Mouse (Mus musculus) heart, embryonic 10.5 days (tissue): ENCODE results near the gene Tmem44. TPM values are rescaled to one million over a fixed set of nuclear protein-coding genes. Genes with fewer than 3 reads are reported as not detected.

Experiments used
- DNase-seq: peaks from one replicate; pipeline ENCODE4 v3.0.0-alpha.2; 2017; ENCODE audit warnings: low spot score
- H3K27ac ChIP-seq: fragments of 300-500 bp; sonication (generic); 2 replicates; pipeline ENCODE4 v1.5.1; 2016; ENCODE audit warnings: mild to moderate bottlenecking
- H3K27me3 ChIP-seq: fragments of 300-500 bp; sonication (generic); 2 replicates; pipeline ENCODE4 v1.6.1; 2016; ENCODE audit warnings: mild to moderate bottlenecking; ENCODE audit not compliant: poor library complexity, insufficient read depth, severe bottlenecking
- H3K36me3 ChIP-seq: fragments of 300-500 bp; sonication (generic); 2 replicates; pipeline ENCODE4 v1.6.1; 2016; ENCODE audit warnings: mild to moderate bottlenecking, moderate library complexity
- H3K4me1 ChIP-seq: fragments of 300-500 bp; sonication (generic); 2 replicates; pipeline ENCODE4 v1.6.1; 2016; ENCODE audit warnings: mild to moderate bottlenecking
- H3K4me3 ChIP-seq: fragments of 300-500 bp; sonication (generic); 2 replicates; pipeline ENCODE4 v1.5.1; 2016; ENCODE audit warnings: mild to moderate bottlenecking, moderate library complexity
- H3K9me3 ChIP-seq: fragments of 300-500 bp; sonication (generic); 2 replicates; pipeline ENCODE4 v1.6.1; 2016; ENCODE audit warnings: mild to moderate bottlenecking, moderate library complexity
- WGBS: fragments of 180-500 bp; shearing (Covaris S2); methylation state at CpG from one replicate; pipeline ENCODE4 v1.1.7; 2016; 5-methylcytosine and 5-hydroxymethylcytosine counted together
- polyA plus RNA-seq: library from polyadenylated mRNA; unstranded; fragments of >200 nt; fragmentation: Nextera tagmentation; extraction: Ambion mirVana; gene quantifications from 2 replicates; pipeline ENCODE4 v1.2.1, GENCODE M21; 2016

The Tmem44 gene
- polyA plus RNA-seq, 1 experiment from 2014 or later, result 16.1 TPM

DNA sequence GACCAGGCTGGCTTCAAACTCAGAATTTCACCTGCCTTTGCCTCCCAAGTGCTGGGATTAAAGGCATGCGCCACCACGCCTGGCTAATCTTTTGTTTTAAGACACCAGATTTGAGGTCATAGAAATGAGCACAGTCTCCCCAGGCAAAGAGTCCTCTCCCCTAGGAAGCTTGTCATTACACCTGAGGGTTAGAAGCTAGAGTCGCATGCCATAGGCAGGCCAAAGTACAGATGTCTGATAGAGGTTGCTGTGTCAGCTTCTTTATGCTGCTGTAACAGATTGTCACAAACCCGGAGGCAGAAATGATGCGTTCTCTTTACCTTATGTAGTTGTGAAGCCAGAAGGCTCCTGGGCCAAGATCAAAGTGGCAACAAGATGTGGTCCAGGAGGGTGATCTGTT is 53.3 kb downstream of the Tmem44 start:
- 88% methylated on average over 5 of the region's 5 CpGs for WGBS
- Histone ChIP-seq H3K9me3 (no peaks in the 10 kb centered on the region), H3K27ac (no peak overlapping the region), H3K4me1 (peaks cover 22% of the 10 kb centered on the region), H3K4me3 (no peak overlapping the region), H3K36me3 (no peaks in the 10 kb centered on the region), H3K27me3 (peaks cover 6% of the 10 kb centered on the region; the same call in 1 of the 2 replicates)
- DNase-seq, result no peak

DNA sequence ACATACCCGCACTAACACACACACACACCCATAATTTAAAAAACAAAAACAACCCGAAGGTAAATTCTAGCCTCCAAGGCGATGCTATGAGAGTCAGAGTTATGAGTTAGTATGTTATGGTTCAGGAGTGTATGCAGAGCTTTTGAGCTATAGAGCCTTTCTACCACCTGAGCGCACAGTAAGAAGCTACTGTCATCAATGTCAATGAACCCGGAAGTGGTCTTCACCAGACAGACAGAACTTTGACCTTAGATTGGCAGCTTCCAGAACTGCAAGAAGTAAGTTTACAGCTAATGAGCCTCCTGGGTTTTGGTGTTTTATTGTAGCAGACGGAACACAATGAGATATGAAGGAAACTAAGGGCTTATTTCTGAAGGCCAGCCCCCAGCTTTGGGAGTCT is 55.8 kb downstream of the Tmem44 start:
- H3K27me3 ChIP-seq, result peaks cover 6% of the 10 kb centered on the region; the same call in 1 of the 2 replicates
- H3K36me3 ChIP-seq, result no peaks in the 10 kb centered on the region
- no peak overlapping the region for H3K4me3 ChIP-seq
- peaks cover 32% of the 10 kb centered on the region for H3K4me1 ChIP-seq
- no peak overlapping the region for H3K27ac ChIP-seq
- no peaks in the 10 kb centered on the region for H3K9me3 ChIP-seq
- no peak for DNase-seq
- 85% methylated on average over 6 of the region's 6 CpGs for WGBS

DNA sequence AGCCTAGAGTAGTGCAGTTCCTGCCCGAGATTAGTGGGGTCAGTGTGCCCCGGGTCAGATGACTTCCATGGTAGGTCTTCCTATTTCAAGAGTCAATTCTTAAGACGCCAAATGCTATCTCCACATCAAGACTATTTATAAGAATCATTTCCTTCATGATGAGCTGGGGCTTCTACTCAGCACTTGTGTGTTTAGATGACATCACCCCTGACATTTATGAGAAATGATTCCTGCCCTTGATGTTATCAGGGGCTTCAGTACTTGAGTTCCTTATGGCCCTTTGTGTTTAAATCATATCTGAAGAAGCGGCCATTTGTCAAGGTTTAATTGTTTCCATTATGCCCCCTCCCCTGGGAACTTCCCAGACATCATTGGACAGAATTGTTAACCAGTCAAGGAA is 58.9 kb downstream of the Tmem44 start:
- 55% methylated on average over 4 of the region's 4 CpGs for WGBS

DNA sequence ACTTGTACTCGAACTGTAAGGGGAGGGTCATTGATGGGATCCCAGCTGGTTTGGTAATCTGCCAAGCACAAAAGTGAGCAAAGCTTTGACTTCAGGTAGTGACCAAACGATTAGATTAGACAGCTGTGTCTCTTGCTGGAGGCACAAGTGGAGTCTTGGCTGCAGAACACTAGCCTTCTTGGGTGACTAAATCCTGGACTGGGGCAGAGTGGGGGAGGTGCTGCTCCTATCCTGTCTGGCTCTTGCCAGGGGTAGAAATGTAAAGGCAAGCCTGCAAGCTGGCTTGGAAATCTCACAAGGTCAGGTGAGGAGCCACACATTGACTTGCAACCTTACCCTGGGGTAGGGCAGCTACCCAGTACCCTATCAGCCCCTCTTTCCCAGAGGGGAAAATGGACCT is 59.9 kb downstream of the Tmem44 start:
- 64% methylated on average over 2 of the region's 2 CpGs for WGBS
- Histone ChIP-seq H3K36me3 (no peaks in the 10 kb centered on the region), H3K9me3 (no peaks in the 10 kb centered on the region), H3K4me3 (no peak overlapping the region), H3K4me1 (peaks cover 26% of the 10 kb centered on the region), H3K27ac (no peak overlapping the region), H3K27me3 (peaks cover 6% of the 10 kb centered on the region; the same call in 1 of the 2 replicates)
- DNase-seq, result no peak

More for the DNA sequence above, 58.9 kb downstream of the Tmem44 start:
- Histone ChIP-seq H3K36me3 (no peaks in the 10 kb centered on the region), H3K27me3 (peaks cover 6% of the 10 kb centered on the region; the same call in 1 of the 2 replicates), H3K9me3 (no peaks in the 10 kb centered on the region), H3K27ac (no peak overlapping the region), H3K4me1 (peaks cover 26% of the 10 kb centered on the region), H3K4me3 (no peak overlapping the region)
- DNase-seq, result no peak

DNA sequence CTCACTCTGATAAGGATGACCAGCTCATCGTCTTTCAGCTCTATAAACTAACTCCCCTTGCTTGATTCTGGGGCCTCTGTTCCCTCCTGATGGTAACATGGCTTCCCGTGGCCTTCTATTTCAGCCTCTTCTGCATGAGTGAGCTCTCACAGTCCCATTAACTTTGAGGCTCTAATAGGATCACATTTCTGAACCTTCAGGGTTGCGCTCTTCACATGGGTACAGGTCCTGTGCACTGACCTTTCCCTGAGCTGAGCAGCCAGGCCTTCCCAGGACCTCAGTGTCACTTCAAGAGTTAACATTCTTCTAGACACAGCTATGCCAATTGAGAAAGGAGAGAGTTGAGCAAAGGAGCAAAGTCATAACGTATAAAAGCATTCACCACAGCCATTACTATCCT is 60.3 kb downstream of the Tmem44 start:
- no peak overlapping the region for H3K4me3 ChIP-seq
- H3K27me3 ChIP-seq, result peaks cover 6% of the 10 kb centered on the region; the same call in 1 of the 2 replicates
- no peaks in the 10 kb centered on the region for H3K36me3 ChIP-seq
- H3K4me1 ChIP-seq, result peaks cover 26% of the 10 kb centered on the region
- DNase-seq, result no peak
- WGBS, result 66% methylated on average over 4 of the region's 4 CpGs
- H3K27ac ChIP-seq, result no peak overlapping the region
- no peaks in the 10 kb centered on the region for H3K9me3 ChIP-seq

DNA sequence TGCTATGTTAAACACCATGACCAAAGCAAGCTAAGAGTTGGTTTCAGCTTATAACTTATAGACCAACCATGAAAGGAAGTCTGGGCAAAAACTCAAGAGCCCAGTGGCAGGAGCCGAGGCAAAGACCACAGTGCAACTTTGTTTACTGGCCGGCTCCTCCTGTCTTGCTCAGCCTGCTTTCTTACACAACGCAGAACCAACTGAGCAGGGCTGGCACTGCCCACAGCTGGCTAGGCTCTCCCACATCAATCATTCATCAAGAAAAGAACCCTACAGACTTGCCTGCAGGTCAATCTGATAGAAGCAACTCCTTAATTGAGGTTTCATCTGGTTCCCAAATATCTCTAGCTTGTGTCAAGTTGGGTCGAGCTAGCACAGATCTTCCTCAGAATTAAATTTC is 61.0 kb downstream of the Tmem44 start:
- Histone ChIP-seq H3K36me3 (no peaks in the 10 kb centered on the region), H3K9me3 (no peaks in the 10 kb centered on the region), H3K27ac (no peak overlapping the region), H3K4me3 (no peak overlapping the region), H3K27me3 (peaks cover 5% of the 10 kb centered on the region; the same call in 1 of the 2 replicates), H3K4me1 (peaks cover 26% of the 10 kb centered on the region)
- WGBS, result 66% methylated on average over 4 of the region's 4 CpGs
- no peak for DNase-seq

DNA sequence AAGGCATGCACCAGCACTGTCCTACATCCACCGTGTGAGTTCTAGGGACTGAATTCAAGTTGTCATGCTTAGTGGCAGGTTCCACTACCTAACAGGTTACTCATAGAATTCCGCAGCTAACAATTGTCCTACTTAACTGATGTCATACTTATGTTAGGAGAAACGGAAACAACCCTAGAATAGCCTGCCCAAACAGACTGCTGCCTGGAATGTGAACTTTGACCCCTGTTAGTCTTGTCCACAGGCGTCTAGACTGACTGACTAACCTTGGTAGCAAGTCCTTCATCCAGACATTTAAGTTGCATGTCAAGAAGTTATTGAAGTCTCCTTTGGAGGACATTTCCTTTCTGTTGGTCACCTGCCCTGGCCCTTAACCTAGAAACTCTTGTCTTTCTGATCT is 64.1 kb downstream of the Tmem44 start:
- Histone ChIP-seq H3K4me1 (peaks cover 26% of the 10 kb centered on the region), H3K9me3 (no peaks in the 10 kb centered on the region), H3K4me3 (no peak overlapping the region), H3K27me3 (no peaks in the 10 kb centered on the region), H3K36me3 (no peaks in the 10 kb centered on the region), H3K27ac (no peak overlapping the region)
- DNase-seq, result no peak
- 46% methylated on average over 4 of the region's 4 CpGs for WGBS

DNA sequence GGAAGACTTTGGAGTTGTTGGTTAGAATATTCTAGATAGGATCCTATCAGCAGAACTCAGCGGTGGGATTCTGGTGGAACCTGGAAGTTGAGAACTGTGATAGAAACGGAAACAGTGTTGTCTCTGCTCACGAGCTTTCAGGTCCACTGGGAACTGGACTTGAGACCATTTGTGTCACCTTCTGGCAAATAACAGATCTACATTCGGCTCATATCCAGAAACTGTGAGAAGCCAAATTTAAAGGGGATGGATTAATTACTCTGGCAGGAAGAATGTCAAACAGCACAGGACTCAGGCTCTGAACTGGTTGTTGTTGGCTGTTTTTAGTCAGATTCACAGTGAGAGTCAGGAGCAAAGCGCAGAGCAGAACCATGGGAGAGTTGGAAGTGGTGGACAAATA is 72.9 kb downstream of the Tmem44 start:
- no peak overlapping the region for H3K27ac ChIP-seq
- DNase-seq, result no peak
- 86% methylated on average over 5 of the region's 5 CpGs for WGBS
- H3K9me3 ChIP-seq, result no peaks in the 10 kb centered on the region
- peaks cover 29% of the 10 kb centered on the region for H3K4me1 ChIP-seq
- H3K4me3 ChIP-seq, result no peak overlapping the region
- no peaks in the 10 kb centered on the region for H3K36me3 ChIP-seq
- no peaks in the 10 kb centered on the region for H3K27me3 ChIP-seq

DNA sequence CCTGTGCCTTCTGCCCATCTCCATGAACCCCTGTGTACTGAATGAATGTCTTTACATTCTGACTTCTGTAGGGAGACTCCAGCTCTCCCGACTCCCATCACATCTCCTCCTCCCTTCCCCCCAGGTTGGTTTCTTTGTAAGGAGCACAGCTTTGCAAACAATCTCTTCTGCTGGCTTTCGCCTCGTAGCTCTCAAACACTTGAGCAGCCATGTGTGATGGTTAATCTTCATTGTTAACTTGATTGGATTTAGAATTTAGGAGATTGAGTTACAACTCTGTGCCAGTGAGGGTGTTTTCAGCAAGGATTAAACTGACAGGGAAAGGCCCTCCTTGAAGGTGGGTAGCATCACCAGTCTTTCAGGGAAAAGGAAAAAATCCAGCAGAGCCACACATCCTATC is 73.6 kb downstream of the Tmem44 start:
- Histone ChIP-seq H3K4me3 (no peak overlapping the region), H3K4me1 (peaks cover 24% of the 10 kb centered on the region), H3K27ac (no peak overlapping the region), H3K9me3 (no peaks in the 10 kb centered on the region), H3K27me3 (no peaks in the 10 kb centered on the region), H3K36me3 (no peaks in the 10 kb centered on the region)
- 61% methylated on average over 3 of the region's 3 CpGs for WGBS
- no peak for DNase-seq

DNA sequence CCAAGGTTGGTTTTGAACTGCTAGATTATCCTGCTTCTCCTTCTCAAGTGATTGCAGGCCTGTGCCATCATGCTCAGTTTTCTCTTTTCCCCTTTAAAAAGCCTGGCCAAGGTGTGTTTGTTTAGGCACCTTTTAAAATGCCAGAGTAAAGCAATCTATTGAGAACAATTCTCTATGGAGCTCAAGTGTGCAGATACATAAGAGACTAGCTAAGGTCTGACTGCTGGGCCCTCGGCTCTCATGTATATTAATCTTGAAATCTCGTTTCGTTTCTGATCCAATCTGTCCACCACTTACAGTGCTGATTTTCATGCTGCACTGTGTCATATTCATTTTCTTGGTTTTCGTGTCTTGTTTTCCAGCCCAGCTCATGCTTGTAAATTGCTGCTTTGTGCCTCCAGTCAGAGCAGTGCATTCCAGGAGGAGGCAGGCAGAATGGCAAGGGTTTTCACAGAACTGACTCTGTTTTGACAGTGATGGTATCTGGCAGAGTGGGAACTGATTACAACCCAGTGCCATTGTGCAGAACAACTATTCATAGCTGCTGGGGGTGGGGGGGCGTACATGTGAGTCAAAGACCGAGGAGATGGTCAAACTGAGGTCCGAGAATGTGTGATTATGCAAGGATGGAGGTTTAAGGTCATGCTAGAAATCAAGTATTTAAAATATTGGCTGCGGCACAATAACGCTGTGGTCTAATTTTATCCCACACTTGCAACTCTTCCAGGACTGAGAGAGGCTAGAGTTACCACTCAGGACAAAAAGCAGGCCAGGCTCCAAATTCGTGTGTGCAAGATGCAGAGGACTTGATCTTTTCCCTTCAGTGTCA is 74.8 kb downstream of the Tmem44 start:
- Histone ChIP-seq H3K4me3 (no peak overlapping the region), H3K4me1 (peaks cover 24% of the 10 kb centered on the region), H3K9me3 (no peaks in the 10 kb centered on the region), H3K27ac (peak overlapping the region; percentile 11), H3K36me3 (no peaks in the 10 kb centered on the region), H3K27me3 (no peaks in the 10 kb centered on the region)
- no peak for DNase-seq
- 39% methylated on average over 10 of the region's 10 CpGs for WGBS

DNA sequence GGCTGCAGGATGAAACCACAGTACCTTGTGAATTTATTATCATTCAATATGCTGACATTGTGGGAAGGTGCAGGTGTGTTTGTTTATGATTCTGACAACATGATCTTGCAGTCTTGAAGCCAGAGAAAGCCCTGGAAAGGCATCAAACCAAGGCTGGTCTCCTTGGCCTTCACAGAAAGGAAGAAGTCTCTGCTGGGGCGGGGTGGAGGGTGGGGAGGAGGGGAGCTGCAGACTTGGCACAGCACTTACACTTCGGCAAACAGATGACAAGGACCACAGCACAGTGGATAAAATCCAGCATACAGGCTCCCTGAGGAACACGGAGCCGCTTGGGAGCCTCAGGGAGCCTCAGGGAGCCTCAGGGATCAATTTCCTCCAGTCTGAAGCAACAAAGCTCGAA is 78.2 kb downstream of the Tmem44 start:
- 49% methylated on average over 5 of the region's 5 CpGs for whole genome bisulfite sequencing
- H3K9me3 ChIP-seq, result no peaks in the 10 kb centered on the region
- H3K27me3 ChIP-seq, result no peaks in the 10 kb centered on the region
- no peak for DNase-seq
- peaks cover 18% of the 10 kb centered on the region for H3K4me1 ChIP-seq
- H3K36me3 ChIP-seq, result no peaks in the 10 kb centered on the region
- no peak overlapping the region for H3K4me3 ChIP-seq
- no peak overlapping the region for H3K27ac ChIP-seq

DNA sequence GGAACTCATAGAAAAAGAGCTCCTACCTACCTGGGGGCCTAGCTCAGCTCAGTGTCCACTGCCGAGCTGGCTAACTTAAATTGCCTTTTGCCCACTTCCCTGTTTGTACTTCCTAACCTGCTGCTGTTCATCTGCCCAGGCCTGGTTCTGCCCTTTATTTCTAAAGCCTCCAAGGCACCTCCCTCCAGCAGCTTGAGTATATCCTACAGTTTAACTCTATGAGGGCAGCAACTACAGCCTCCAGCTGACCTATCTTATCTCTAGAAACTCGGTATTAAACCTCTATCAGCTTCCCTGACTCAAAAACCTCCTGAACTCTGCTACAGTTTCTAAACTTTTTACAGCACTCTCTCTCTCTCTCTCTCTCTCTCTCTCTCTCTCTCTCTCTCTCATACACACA is 78.7 kb downstream of the Tmem44 start:
- H3K36me3 ChIP-seq, result no peaks in the 10 kb centered on the region
- H3K27ac ChIP-seq, result no peak overlapping the region
- H3K4me3 ChIP-seq, result no peak overlapping the region
- no peaks in the 10 kb centered on the region for H3K27me3 ChIP-seq
- WGBS, result 58% methylated on average over 2 of the region's 2 CpGs
- DNase-seq, result no peak
- H3K4me1 ChIP-seq, result peaks cover 18% of the 10 kb centered on the region
- H3K9me3 ChIP-seq, result no peaks in the 10 kb centered on the region

DNA sequence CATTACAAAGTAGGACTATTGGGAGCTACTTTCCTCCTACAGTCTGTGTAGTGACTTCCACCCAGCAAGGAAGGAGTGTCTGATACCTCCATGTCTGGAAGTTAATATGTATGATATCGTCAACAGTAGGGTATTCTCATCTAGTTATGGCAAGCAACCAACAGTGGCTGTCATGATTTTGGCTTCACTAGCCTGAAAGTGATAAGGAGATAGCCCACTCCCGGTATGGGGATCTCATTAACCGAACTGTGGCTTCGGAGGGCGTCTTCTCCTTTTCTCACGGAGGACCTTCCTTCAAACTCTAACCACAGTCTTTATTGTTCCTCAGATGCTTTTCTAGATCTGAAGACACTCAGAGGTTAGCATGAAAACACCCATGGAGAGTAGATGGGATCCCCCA is 81.7 kb downstream of the Tmem44 start:
- 93% methylated on average over 6 of the region's 6 CpGs for WGBS
- no peaks in the 10 kb centered on the region for H3K36me3 ChIP-seq

More for the DNA sequence above, 81.7 kb downstream of the Tmem44 start:
- H3K4me3 ChIP-seq, result no peak overlapping the region
- DNase-seq, result no peak
- no peaks in the 10 kb centered on the region for H3K9me3 ChIP-seq
- no peaks in the 10 kb centered on the region for H3K27me3 ChIP-seq
- 0 out of 2 replicates have a peak, but pooled peaks cover 2% of the 10 kb centered on the region for H3K4me1 ChIP-seq
- H3K27ac ChIP-seq, result no peak overlapping the region
